Mouse (Mus musculus): ENCODE data around the gene Teddm1a. TPM values are rescaled to one million over a fixed set of nuclear protein-coding genes. Genes with fewer than 3 reads are reported as not detected.
"Not testable (repeated sequence)": the region's sequence is repeated elsewhere in the genome, so short reads cannot be mapped to it uniquely, and the experiment has no call there.

Gene Teddm1a
- total RNA-seq (2014; rRNA removed): not detected in 2 replicates
- not detected in 2 replicates for polyA plus RNA-seq (2015; fragmentation: Nextera tagmentation; extraction: Ambion mirVana)

DNA sequence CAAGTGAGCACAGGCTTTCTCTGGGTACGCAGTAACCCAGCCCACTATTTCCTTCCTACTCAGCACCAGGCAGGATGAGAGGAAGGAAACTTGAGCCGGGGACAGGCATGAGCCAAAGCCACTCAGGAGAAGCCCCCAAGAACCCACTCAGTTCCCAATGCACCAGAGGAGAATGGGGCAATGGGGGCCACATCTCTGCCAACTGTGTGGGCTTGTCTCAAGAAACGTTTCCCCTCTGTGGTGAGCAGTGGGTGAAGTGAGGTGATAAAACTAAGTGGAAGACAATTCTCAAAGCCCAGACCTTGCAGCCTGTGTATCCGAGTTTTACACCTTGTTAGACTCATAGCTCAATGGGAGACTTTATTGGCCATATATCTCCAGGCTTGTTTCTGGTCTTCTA lies at the start of gene Teddm1a:
TSS of gene Teddm1a (plus strand) at position 301 of the 400 bp plus-strand sequence.
- Histone ChIP-seq H3K9ac (replicated peaks; ENCODE audit: low read length, poor library complexity, severe bottlenecking) (no peak within 1 kb of the TSS), H3K9me3 (ENCODE audit: low read length) (no peaks in the 10 kb centered on the region), H3K4me3 (ENCODE audit: low read depth, low read length) (no peak within 1 kb of the TSS), H3K36me3 (ENCODE audit: insufficient read depth, low read length) (no peaks in the 10 kb centered on the region), H3K4me1 (ENCODE audit: insufficient read depth, low read length) (no peaks in the 10 kb centered on the region), H3K4me2 (ENCODE audit: low read depth, low read length, poor library complexity, severe bottlenecking) (no peak within 1 kb of the TSS), H3K27me3 (ENCODE audit: insufficient read depth, low read length) (no peaks in the 10 kb centered on the region), H3K27ac (ENCODE audit: low read depth, low read length) (no peak within 1 kb of the TSS)
- 72% methylated on average over 4 of the region's 4 CpGs for WGBS
- DNase-seq (ENCODE audit: low spot score) (no peak), ATAC-seq (ENCODE audit: low FRiP score) (no peak)
- no peak for TF ChIP-seq CTCF (IDR thresholded peaks at IDR 0.05)

DNA sequence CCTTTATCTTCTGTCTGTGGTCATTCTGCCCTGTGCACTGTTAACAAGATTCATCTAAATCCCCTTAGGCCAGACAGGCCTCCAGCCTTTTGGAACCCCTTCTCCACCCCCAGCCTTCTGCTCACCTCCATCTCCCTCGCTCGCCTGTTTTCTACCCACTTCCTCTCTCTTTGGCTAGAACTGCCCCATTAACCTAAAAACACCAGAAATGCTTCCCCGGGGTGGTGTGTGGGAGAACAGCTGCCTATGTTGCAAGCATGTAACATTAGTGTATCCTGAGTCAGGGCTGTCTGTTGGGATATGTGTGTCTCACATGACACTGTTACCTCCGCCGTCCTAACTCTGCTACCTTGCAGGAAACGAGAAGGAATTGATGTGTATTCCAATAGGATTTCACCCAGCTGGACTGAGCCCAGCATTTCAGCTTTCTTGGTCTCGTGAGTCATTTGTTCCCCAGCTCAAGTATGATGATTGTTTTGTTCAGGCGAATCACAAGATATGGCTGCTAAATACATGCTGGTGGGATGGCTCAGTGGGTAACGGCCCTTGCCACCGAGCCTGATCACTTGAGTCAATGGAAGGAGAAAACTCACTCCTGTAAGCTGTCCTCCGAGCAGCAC lies 49.3 kb upstream of the Teddm1a start:
- Histone ChIP-seq H3K4me3 (ENCODE audit: low read depth, low read length) (no peak overlapping the region), H3K27me3 (ENCODE audit: insufficient read depth, low read length) (no peaks in the 10 kb centered on the region), H3K4me2 (ENCODE audit: low read depth, low read length, poor library complexity, severe bottlenecking) (no peak overlapping the region), H3K27ac (ENCODE audit: low read depth, low read length) (no peak overlapping the region), H3K4me1 (ENCODE audit: insufficient read depth, low read length) (no peaks in the 10 kb centered on the region), H3K9me3 (ENCODE audit: low read length) (no peaks in the 10 kb centered on the region), H3K9ac (replicated peaks; ENCODE audit: low read length, poor library complexity, severe bottlenecking) (no peak overlapping the region), H3K36me3 (ENCODE audit: insufficient read depth, low read length) (no peaks in the 10 kb centered on the region)
- no peak for DNase-seq (ENCODE audit: low spot score)
- no peak for TF ChIP-seq CTCF (IDR thresholded peaks at IDR 0.05)
- 86% methylated on average over 11 of the region's 11 CpGs for WGBS
- no peak for ATAC-seq (ENCODE audit: low FRiP score)

DNA sequence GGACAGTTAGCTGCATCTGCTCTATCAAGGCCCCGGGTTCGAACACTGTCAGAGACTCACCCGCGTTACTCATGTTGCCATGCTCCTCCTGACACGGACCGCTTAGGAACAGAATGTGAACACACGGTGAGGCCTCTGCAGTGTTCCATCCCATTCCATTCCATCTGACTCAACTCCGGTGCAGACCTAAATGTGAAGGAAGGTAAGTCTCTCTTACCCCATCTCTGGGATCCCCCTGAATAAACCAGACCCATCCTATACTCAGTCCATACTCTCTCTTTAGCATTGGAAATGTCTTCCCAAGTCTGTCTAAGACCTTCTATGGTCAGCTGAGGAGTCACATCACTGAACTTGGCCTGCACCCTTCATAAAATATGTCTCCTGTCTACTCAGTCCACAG lies 47.5 kb upstream of the Teddm1a start, which contains the start of gene Rgsl1:
TSS of gene Rgsl1 (minus strand) at position 101 of the 400 bp plus-strand sequence.
- 99% methylated on average over 8 of the region's 8 CpGs for WGBS
- Histone ChIP-seq H3K4me1 (ENCODE audit: insufficient read depth, low read length) (no peaks in the 10 kb centered on the region), H3K9ac (replicated peaks; ENCODE audit: low read length, poor library complexity, severe bottlenecking) (no peak within 1 kb of the TSS), H3K36me3 (ENCODE audit: insufficient read depth, low read length) (no peaks in the 10 kb centered on the region), H3K27me3 (ENCODE audit: insufficient read depth, low read length) (no peaks in the 10 kb centered on the region), H3K4me3 (ENCODE audit: low read depth, low read length) (no peak within 1 kb of the TSS), H3K9me3 (ENCODE audit: low read length) (no peaks in the 10 kb centered on the region), H3K27ac (ENCODE audit: low read depth, low read length) (no peak within 1 kb of the TSS), H3K4me2 (ENCODE audit: low read depth, low read length, poor library complexity, severe bottlenecking) (no peak within 1 kb of the TSS)
- no peak for ATAC-seq (ENCODE audit: low FRiP score)
- no peak for DNase-seq (ENCODE audit: low spot score)
- no peak for TF ChIP-seq CTCF (IDR thresholded peaks at IDR 0.05)

DNA sequence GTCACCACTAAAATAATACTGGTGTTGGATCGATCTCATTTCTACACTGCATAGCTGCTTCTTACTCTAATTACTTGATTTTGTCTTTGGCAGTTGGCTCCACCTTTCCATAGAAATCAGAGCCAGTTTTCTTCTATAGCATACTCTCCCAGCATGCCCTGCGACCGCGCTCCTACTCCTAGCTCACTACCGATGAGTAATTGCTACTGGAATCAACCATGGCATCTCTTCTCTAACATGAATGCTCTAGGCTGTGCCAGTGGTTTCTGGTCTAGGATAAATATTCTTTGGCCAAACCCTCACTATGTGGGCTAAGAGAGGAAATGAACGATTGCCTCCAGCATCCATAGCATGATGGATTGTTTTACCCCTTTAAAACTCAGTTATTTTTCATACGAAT lies 45.1 kb upstream of the Teddm1a start:
- Histone ChIP-seq H3K4me1 (ENCODE audit: insufficient read depth, low read length) (no peaks in the 10 kb centered on the region), H3K9me3 (ENCODE audit: low read length) (no peaks in the 10 kb centered on the region), H3K27me3 (ENCODE audit: insufficient read depth, low read length) (no peaks in the 10 kb centered on the region), H3K4me2 (ENCODE audit: low read depth, low read length, poor library complexity, severe bottlenecking) (no peak overlapping the region), H3K27ac (ENCODE audit: low read depth, low read length) (no peak overlapping the region), H3K9ac (replicated peaks; ENCODE audit: low read length, poor library complexity, severe bottlenecking) (no peak overlapping the region), H3K4me3 (ENCODE audit: low read depth, low read length) (no peak overlapping the region), H3K36me3 (ENCODE audit: insufficient read depth, low read length) (no peaks in the 10 kb centered on the region)
- no peak for TF ChIP-seq CTCF (IDR thresholded peaks at IDR 0.05)
- no peak for ATAC-seq (ENCODE audit: low FRiP score)
- peak; percentile 41 for DNase-seq (ENCODE audit: low spot score)
- WGBS: 96% methylated on average over 7 of the region's 7 CpGs

DNA sequence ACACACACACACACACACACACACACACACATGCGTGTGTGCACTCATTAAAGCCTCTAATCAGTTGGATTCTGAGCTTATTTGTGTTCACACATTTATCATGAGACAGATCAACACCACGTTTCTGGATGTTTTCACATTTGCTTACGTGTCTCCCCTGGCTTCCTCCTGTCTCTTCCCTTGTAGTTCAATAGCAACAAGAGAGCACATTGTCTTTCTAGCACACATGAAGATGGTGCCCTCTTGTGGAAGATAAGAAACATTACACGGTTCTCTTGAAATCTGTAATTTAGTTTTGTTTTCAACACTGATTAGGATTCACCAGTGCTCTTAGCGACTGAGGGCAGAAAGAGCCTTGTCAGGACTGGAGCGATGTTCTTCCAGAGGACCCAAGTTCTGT lies 44.7 kb upstream of the Teddm1a start:
- Histone ChIP-seq H3K36me3 (ENCODE audit: insufficient read depth, low read length) (no peaks in the 10 kb centered on the region), H3K4me2 (ENCODE audit: low read depth, low read length, poor library complexity, severe bottlenecking) (no peak overlapping the region), H3K27me3 (ENCODE audit: insufficient read depth, low read length) (no peaks in the 10 kb centered on the region), H3K9me3 (ENCODE audit: low read length) (no peaks in the 10 kb centered on the region), H3K4me3 (ENCODE audit: low read depth, low read length) (no peak overlapping the region), H3K27ac (ENCODE audit: low read depth, low read length) (no peak overlapping the region), H3K9ac (replicated peaks; ENCODE audit: low read length, poor library complexity, severe bottlenecking) (no peak overlapping the region), H3K4me1 (ENCODE audit: insufficient read depth, low read length) (no peaks in the 10 kb centered on the region)
- ATAC-seq (ENCODE audit: low FRiP score): no peak
- TF ChIP-seq CTCF (IDR thresholded peaks at IDR 0.05): peak; percentile 90
- DNase-seq (ENCODE audit: low spot score): peak; percentile 87
- 31% methylated on average over 6 of the region's 6 CpGs for WGBS

GRCm38 (mm10) chr1:153852696-153853095 lies 38.8 kb upstream of the Teddm1a start:
- WGBS: 90% methylated on average over 7 of the region's 7 CpGs
- H3K27me3 ChIP-seq (ENCODE audit: insufficient read depth, low read length); H3K4me1 ChIP-seq (ENCODE audit: insufficient read depth, low read length); H3K9me3 ChIP-seq (ENCODE audit: low read length); ATAC-seq (ENCODE audit: low FRiP score); DNase-seq (ENCODE audit: low spot score); H3K4me3 ChIP-seq (ENCODE audit: low read depth, low read length); H3K36me3 ChIP-seq (ENCODE audit: insufficient read depth, low read length); H3K4me2 ChIP-seq (ENCODE audit: low read depth, low read length, poor library complexity, severe bottlenecking); H3K27ac ChIP-seq (ENCODE audit: low read depth, low read length); H3K9ac ChIP-seq (replicated peaks; ENCODE audit: low read length, poor library complexity, severe bottlenecking): not testable (repeated sequence)
